In genomic region chr5:74610511-74610910, GRCm38 (mm10) we compare ENCODE assay signal across 20 mouse cellular contexts.
"Had no signal": no experiment of that assay in that cellular context is flagged by ENCODE, and none has a peak within 500 bp of the region (broad histone marks: within the 10 kb centered on the region; RNA-seq: fewer than 3 reads in every experiment).

No protein-coding gene starts in this region.

- H3K4me3 ChIP-seq: heart, embryonic 12.5 days; hindbrain, embryonic 13.5 days; hindbrain, embryonic 15.5 days; limb, embryonic 13.5 days; limb, embryonic 15.5 days; liver, embryonic 12.5 days had no signal

- H3K36me3 ChIP-seq: heart, embryonic 12.5 days; hindbrain, embryonic 13.5 days; hindbrain, embryonic 15.5 days; limb, embryonic 13.5 days; limb, embryonic 15.5 days; liver, embryonic 12.5 days had no signal

- H3K9ac ChIP-seq: heart, embryonic 12.5 days; hindbrain, embryonic 13.5 days; hindbrain, embryonic 15.5 days; limb, embryonic 13.5 days; limb, embryonic 15.5 days; liver, embryonic 12.5 days; liver, embryonic 14.5 days had no signal

- DNase-seq: gastrocnemius, postnatal 14 days; gastrocnemius, postnatal 36 days; heart, adult 18-20 months; heart, postnatal 10 days; kidney, adult 18-20 months; kidney, adult 8-10 months; kidney, postnatal 10 days; kidney, postnatal 25 days; kidney, postnatal 4 days; layer of hippocampus, adult 9-11 months; layer of hippocampus, postnatal 36 days; left cerebral cortex, postnatal 4 days had no signal

- H3K4me2 ChIP-seq: heart, embryonic 12.5 days; hindbrain, embryonic 13.5 days; hindbrain, embryonic 15.5 days; limb, embryonic 13.5 days; limb, embryonic 15.5 days; liver, embryonic 12.5 days had no signal

- H3K27ac ChIP-seq: hindbrain, embryonic 13.5 days; hindbrain, embryonic 15.5 days; hindbrain, postnatal 0 days; limb, embryonic 13.5 days; limb, embryonic 15.5 days; liver, embryonic 12.5 days; liver, embryonic 14.5 days had no signal

- ATAC-seq: hindbrain, postnatal 0 days; liver, embryonic 12.5 days had no signal

- H3K4me1 ChIP-seq: hindbrain, embryonic 13.5 days; hindbrain, embryonic 15.5 days had no signal

- H3K9me3 ChIP-seq: heart, embryonic 12.5 days; hindbrain, embryonic 13.5 days; hindbrain, embryonic 15.5 days; limb, embryonic 13.5 days; limb, embryonic 15.5 days; liver, embryonic 12.5 days had no signal

- H3K27me3 ChIP-seq: hindbrain, embryonic 13.5 days; hindbrain, embryonic 15.5 days; limb, embryonic 13.5 days; limb, embryonic 15.5 days; liver, embryonic 12.5 days had no signal
